Mouse (Mus musculus) olfactory bulb, adult 2 months (tissue): ENCODE results near the gene Ranbp6. TPM values are rescaled to one million over a fixed set of nuclear protein-coding genes. Genes with fewer than 3 reads are reported as not detected.

ENCODE experiments used
- H3K27ac ChIP-seq: fragments of 200-500 bp; 2 replicates; pipeline ENCODE4 v1.5.1; 2012; ENCODE audit warnings: low read depth, low read length; ENCODE audit not compliant: insufficient read depth
- H3K4me1 ChIP-seq: fragments of 200-500 bp; 2 replicates; pipeline ENCODE4 v1.6.1; 2012; ENCODE audit warnings: low read length; ENCODE audit not compliant: control insufficient read depth, insufficient read depth
- H3K4me3 ChIP-seq: fragments of 200-500 bp; 2 replicates; pipeline ENCODE4 v1.5.1; 2012; ENCODE audit warnings: mild to moderate bottlenecking, low read depth, low read length, moderate library complexity; ENCODE audit not compliant: insufficient read depth
- CTCF ChIP-seq: fragments of 200-500 bp; IDR thresholded peaks from 2 replicates; pipeline ENCODE4 v1.5.1; 2012; ENCODE audit warnings: low read depth, mild to moderate bottlenecking, low read length, moderate library complexity; ENCODE audit not compliant: insufficient read depth
- POLR2A ChIP-seq: fragments of 200-500 bp; IDR thresholded peaks from 2 replicates; pipeline ENCODE4 v1.6.1; 2012; ENCODE audit warnings: mild to moderate bottlenecking, low read depth, low read length, moderate library complexity; ENCODE audit not compliant: insufficient read depth
- WGBS: fragments of 180-500 bp; shearing (Covaris S2); methylation state at CpG from one replicate; pipeline ENCODE4 v1.1.7; 2018; 5-methylcytosine and 5-hydroxymethylcytosine counted together
- polyA plus RNA-seq: library from polyadenylated mRNA; stranded (reverse); fragments of >200 nt; gene quantifications from 2 replicates; pipeline ENCODE4 v1.2.4, GENCODE M21; 2012; ENCODE audit warnings: low replicate concordance; ENCODE audit not compliant: missing spikeins, insufficient read depth, insufficient read length

The Ranbp6 gene
- not detected in 2 replicates for polyA plus RNA-seq

- H3K4me3 ChIP-seq, result peak within 1 kb of the TSS; percentile 87
- TF ChIP-seq CTCF (no peak), POLR2A (peak; percentile 91)
- H3K27ac ChIP-seq, result peak within 1 kb of the TSS; percentile 70
- peaks cover 2% of the 10 kb centered on the region; the same call in 1 of the 2 replicates for H3K4me1 ChIP-seq
- WGBS, result under 1% methylated on average over 47 of the region's 47 CpGs
These were observed at the start of gene Ranbp6 for GRCm38 (mm10) chr19:29812581-29813460. Gene Ranbp6 (minus strand): TSS chr19:29812974.

DNA sequence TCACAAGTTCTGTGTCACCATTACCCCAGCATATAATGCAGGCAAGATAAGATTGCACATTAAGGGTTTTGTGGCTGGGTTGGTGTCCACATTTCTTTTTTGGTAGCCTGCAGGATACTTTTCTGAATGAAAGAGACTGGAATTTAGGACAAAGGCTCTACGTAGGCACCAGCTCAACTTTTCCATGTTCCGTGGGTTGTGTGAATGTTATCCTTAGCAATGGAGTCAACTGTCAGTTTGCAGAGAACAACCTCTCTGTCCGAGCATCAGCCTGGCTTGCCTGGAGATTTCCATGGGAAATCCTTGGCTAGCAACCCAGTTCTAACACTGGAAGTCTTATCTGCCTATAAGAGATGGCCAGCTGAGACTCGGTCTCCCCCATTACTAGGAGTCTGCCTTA lies 48.0 kb upstream of the Ranbp6 start:
- WGBS, result 87% methylated on average over 4 of the region's 4 CpGs
- Histone ChIP-seq H3K27ac (no peak overlapping the region), H3K4me1 (no peaks in the 10 kb centered on the region), H3K4me3 (no peak overlapping the region)
- TF ChIP-seq CTCF, result no peak
- TF ChIP-seq POLR2A, result no peak

DNA sequence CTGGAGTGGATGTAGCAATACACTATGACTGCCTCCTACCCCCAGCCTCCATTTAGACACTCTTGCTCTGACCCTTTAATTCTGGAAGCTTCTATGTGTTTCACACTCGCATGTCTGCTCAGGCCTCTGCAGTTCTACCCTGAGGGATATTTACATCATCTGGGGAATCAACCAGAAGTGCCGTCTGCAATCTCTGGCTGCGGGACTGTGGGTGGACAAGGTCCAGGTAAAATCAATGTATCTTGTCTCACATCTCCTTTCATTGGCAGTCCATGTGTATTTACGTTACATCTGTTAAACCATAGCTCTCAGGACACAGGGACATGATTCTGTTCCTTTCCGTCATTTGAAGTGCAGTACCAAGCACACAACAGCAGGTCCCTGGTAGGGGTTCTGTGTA lies 44.5 kb upstream of the Ranbp6 start:
- TF ChIP-seq CTCF (no peak), POLR2A (no peak)
- no peak overlapping the region for H3K4me3 ChIP-seq
- no peaks in the 10 kb centered on the region for H3K4me1 ChIP-seq
- no peak overlapping the region for H3K27ac ChIP-seq
- WGBS, result 93% methylated on average over 5 of the region's 5 CpGs

GRCm38 (mm10) chr19:29853711-29854110 lies 40.9 kb upstream of the Ranbp6 start:
- Histone ChIP-seq H3K4me3 (no peak overlapping the region), H3K27ac (no peak overlapping the region), H3K4me1 (no peaks in the 10 kb centered on the region)
- WGBS, result 96% methylated on average over 5 of the region's 5 CpGs
- TF ChIP-seq POLR2A (no peak), CTCF (no peak)

GRCm38 (mm10) chr19:29851036-29851690 lies 38.4 kb upstream of the Ranbp6 start:
- TF ChIP-seq CTCF (no peak), POLR2A (no peak)
- WGBS, result 36% methylated on average over 12 of the region's 12 CpGs
- H3K4me3 ChIP-seq, result no peak overlapping the region
- H3K27ac ChIP-seq, result no peak overlapping the region
- no peaks in the 10 kb centered on the region for H3K4me1 ChIP-seq

DNA sequence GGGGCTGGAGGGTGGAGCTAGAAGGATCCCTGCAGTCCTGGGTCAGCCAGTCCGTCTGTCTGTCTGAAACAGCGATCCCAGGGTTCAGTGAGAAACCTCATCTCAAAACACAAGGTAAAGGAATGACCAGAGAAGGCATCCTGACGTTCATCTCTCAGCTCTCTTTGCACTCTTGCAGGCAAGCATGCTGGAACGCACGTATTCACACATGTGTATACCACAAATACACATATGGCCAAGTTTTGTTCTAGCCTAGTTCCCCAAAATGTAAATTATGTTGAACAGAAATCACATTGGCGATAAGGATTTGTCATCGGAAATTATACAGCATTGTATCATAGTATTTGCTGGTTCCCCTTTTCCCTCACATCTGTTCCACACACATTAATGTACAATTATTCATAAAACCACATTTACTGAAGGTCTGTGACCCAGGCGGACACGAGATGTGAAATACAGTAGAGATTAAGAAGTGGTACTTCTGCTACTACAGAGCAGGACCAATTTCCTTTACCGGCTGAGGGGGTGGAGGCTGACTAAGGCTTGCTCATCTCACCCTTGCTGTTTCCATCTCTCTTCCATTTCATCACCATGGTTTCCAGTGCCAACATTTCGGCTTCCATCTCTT lies 37.3 kb upstream of the Ranbp6 start:
- Histone ChIP-seq H3K27ac (no peak overlapping the region), H3K4me3 (no peak overlapping the region), H3K4me1 (no peaks in the 10 kb centered on the region)
- TF ChIP-seq CTCF (no peak), POLR2A (no peak)
- WGBS, result 79% methylated on average over 11 of the region's 11 CpGs

- TF ChIP-seq CTCF, result no peak
- TF ChIP-seq POLR2A, result no peak
- Histone ChIP-seq H3K4me3 (no peak overlapping the region), H3K4me1 (no peaks in the 10 kb centered on the region), H3K27ac (no peak overlapping the region)
- WGBS, result 41% methylated on average over 12 of the region's 12 CpGs
These were observed 31.4 kb upstream of the Ranbp6 start for GRCm38 (mm10) chr19:29844036-29844661.

GRCm38 (mm10) chr19:29843641-29844035 lies 30.9 kb upstream of the Ranbp6 start:
- Histone ChIP-seq H3K4me1 (no peaks in the 10 kb centered on the region), H3K4me3 (no peak overlapping the region), H3K27ac (no peak overlapping the region; the same call in 1 of the 2 replicates)
- WGBS, result 47% methylated on average over 5 of the region's 5 CpGs
- TF ChIP-seq CTCF (no peak), POLR2A (no peak)
